Mouse (Mus musculus) hindbrain, embryonic 14.5 days (tissue): ENCODE data around the gene Grem1. TPM values are rescaled to one million over a fixed set of nuclear protein-coding genes. Genes with fewer than 3 reads are reported as not detected.

Experiments used
- ATAC-seq: fragments of 200-750 bp; cut with Nextera tagmentation; 2 replicates; pipeline ENCODE4 v1.8.0; 2017; ENCODE audit warnings: moderate number of reproducible peaks, mild to moderate bottlenecking, moderate TSS enrichment, moderate library complexity; ENCODE audit not compliant: low FRiP score
- DNase-seq: peaks from one replicate; pipeline ENCODE4 v3.0.0-alpha.2; 2015; ENCODE audit warnings: low spot score
- H3K27ac ChIP-seq: fragments of 300-500 bp; sonication (generic); 2 replicates; pipeline ENCODE4 v1.5.1; 2014; ENCODE audit warnings: mild to moderate bottlenecking, moderate library complexity
- H3K27me3 ChIP-seq: fragments of 300-500 bp; sonication (generic); 2 replicates; pipeline ENCODE4 v1.6.1; 2014; ENCODE audit warnings: mild to moderate bottlenecking, low read length, mixed read lengths; ENCODE audit not compliant: control insufficient read depth, insufficient read depth
- H3K36me3 ChIP-seq: fragments of 300-500 bp; sonication (generic); replicated peaks from 2 replicates; pipeline ENCODE4 v1.6.1; 2014; ENCODE audit not compliant: control insufficient read depth, insufficient read depth
- H3K4me1 ChIP-seq: fragments of 300-500 bp; sonication (generic); replicated peaks from 2 replicates; pipeline ENCODE4 v1.6.1; 2014; ENCODE audit warnings: antibody characterized with exemption, low read length, mixed read lengths; ENCODE audit not compliant: control insufficient read depth, insufficient read depth
- H3K4me2 ChIP-seq: fragments of 300-500 bp; sonication (generic); replicated peaks from 2 replicates; pipeline ENCODE4 v1.6.1; 2014; ENCODE audit warnings: mild to moderate bottlenecking, moderate library complexity
- H3K4me3 ChIP-seq: fragments of 300-500 bp; sonication (generic); replicated peaks from 2 replicates; pipeline ENCODE4 v1.5.1; 2014; ENCODE audit warnings: mild to moderate bottlenecking, low read length
- H3K9ac ChIP-seq: fragments of 300-500 bp; sonication (generic); 2 replicates; pipeline ENCODE4 v1.6.1; 2014
- H3K9me3 ChIP-seq: fragments of 300-500 bp; sonication (generic); 2 replicates; pipeline ENCODE4 v1.6.1; 2016; ENCODE audit warnings: low read length; ENCODE audit not compliant: control insufficient read depth
- WGBS: fragments of 180-500 bp; shearing (Covaris S2); extraction: QIAGEN DNeasy Blood & Tissue Kit; methylation state at CpG from one replicate; pipeline ENCODE4 v1.1.7; 2014; 5-methylcytosine and 5-hydroxymethylcytosine counted together
- polyA plus RNA-seq: library from polyadenylated mRNA; unstranded; fragments of >200 nt; fragmentation: Nextera tagmentation; extraction: Ambion mirVana; gene quantifications from 2 replicates; pipeline ENCODE4 v1.2.1, GENCODE M21; 2014

Grem1 gene
- polyA plus RNA-seq, 1 experiment from 2014 or later = 2.2 TPM

GRCm38 (mm10) chr2:113713406-113713805, 45.0 kb downstream of the Grem1 start:
- H3K27me3 ChIP-seq = no peaks in the 10 kb centered on the region
- H3K4me2 ChIP-seq = no peak overlapping the region
- WGBS = 86% methylated on average over 2 of the region's 2 CpGs
- no peak for ATAC-seq
- DNase-seq = no peak
- H3K4me3 ChIP-seq = no peak overlapping the region
- no peaks in the 10 kb centered on the region for H3K36me3 ChIP-seq
- H3K4me1 ChIP-seq = no peaks in the 10 kb centered on the region
- no peaks in the 10 kb centered on the region for H3K9me3 ChIP-seq
- no peak overlapping the region for H3K27ac ChIP-seq
- no peak overlapping the region for H3K9ac ChIP-seq

- H3K36me3 ChIP-seq = no peaks in the 10 kb centered on the region
- H3K4me3 ChIP-seq = no peak overlapping the region
- H3K4me2 ChIP-seq = no peak overlapping the region
- ATAC-seq (no peak), DNase-seq (no peak)
- H3K9ac ChIP-seq = no peak overlapping the region
- H3K27ac ChIP-seq = no peak overlapping the region
- H3K27me3 ChIP-seq = no peaks in the 10 kb centered on the region
- H3K9me3 ChIP-seq = no peaks in the 10 kb centered on the region
- H3K4me1 ChIP-seq = no peaks in the 10 kb centered on the region
- WGBS = 69% methylated on average over 4 of the region's 4 CpGs
Measured at GRCm38 (mm10) chr2:113707507-113707906, 50.9 kb downstream of the Grem1 start.

- 82% methylated on average over 5 of the region's 5 CpGs for WGBS
- Histone ChIP-seq H3K4me3 (no peak overlapping the region), H3K4me2 (no peak overlapping the region), H3K4me1 (no peaks in the 10 kb centered on the region), H3K36me3 (no peaks in the 10 kb centered on the region), H3K27ac (no peak overlapping the region), H3K27me3 (no peaks in the 10 kb centered on the region), H3K9me3 (no peaks in the 10 kb centered on the region), H3K9ac (no peak overlapping the region)
- no peak for DNase-seq
- ATAC-seq = no peak
Measured at GRCm38 (mm10) chr2:113701507-113701906, 56.9 kb downstream of the Grem1 start.

- ATAC-seq (0 out of 2 replicates have a peak, but pooled peaks have one; percentile 22), DNase-seq (no peak)
- no peaks in the 10 kb centered on the region for H3K4me1 ChIP-seq
- H3K9me3 ChIP-seq = no peaks in the 10 kb centered on the region
- no peaks in the 10 kb centered on the region for H3K27me3 ChIP-seq
- no peak overlapping the region for H3K27ac ChIP-seq
- no peak overlapping the region for H3K4me3 ChIP-seq
- no peak overlapping the region for H3K4me2 ChIP-seq
- no peaks in the 10 kb centered on the region for H3K36me3 ChIP-seq
- H3K9ac ChIP-seq = no peak overlapping the region
- WGBS = 85% methylated on average over 5 of the region's 5 CpGs
Measured at GRCm38 (mm10) chr2:113696647-113697046, 61.8 kb downstream of the Grem1 start.

GRCm38 (mm10) chr2:113696222-113696621, 62.2 kb downstream of the Grem1 start:
- H3K4me1 ChIP-seq = no peaks in the 10 kb centered on the region
- H3K36me3 ChIP-seq = no peaks in the 10 kb centered on the region
- H3K4me3 ChIP-seq = no peak overlapping the region
- WGBS = 77% methylated on average over 3 of the region's 3 CpGs
- no peak for DNase-seq
- no peaks in the 10 kb centered on the region for H3K9me3 ChIP-seq
- H3K27me3 ChIP-seq = no peaks in the 10 kb centered on the region
- ATAC-seq = peak; percentile 73
- H3K27ac ChIP-seq = no peak overlapping the region
- H3K4me2 ChIP-seq = no peak overlapping the region
- no peak overlapping the region for H3K9ac ChIP-seq

Other genes with a start within 250 kb of the Grem1 start
- 240 and 244 TPM in 2 replicates for gene Scg5, start 70.5 kb upstream of the Grem1 start, polyA plus RNA-seq
- gene Arhgap11a, start 90.0 kb upstream of the Grem1 start, polyA plus RNA-seq = 1.1 TPM in 2 replicates